Mouse (Mus musculus) cerebellum, adult 11-12 months (tissue): ENCODE data around the gene Tmem131.

Experiments used
- DNase-seq: peaks from one replicate; pipeline ENCODE4 v3.0.0; 2022

Tmem131 gene

DNA sequence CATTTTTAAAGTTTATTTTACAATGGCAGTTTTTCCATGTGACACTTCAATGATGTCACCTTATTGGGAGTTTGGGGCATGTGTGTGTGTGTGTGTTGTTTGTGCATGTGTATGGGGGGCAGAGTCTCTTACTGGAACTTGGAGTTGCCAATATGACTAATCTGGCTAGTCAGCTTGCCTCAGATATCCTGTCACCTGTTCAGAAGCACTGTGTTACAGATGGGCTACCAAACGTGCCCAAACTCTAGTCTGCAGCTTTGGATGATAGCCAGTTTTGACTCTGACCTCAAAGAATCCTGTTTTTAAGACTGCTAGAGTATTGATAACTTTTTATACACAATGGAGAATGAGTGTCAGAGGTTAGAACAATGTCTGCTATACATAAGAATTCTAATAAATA is 64.3 kb downstream of the Tmem131 start:
- peak; percentile 49 for DNase-seq

DNA sequence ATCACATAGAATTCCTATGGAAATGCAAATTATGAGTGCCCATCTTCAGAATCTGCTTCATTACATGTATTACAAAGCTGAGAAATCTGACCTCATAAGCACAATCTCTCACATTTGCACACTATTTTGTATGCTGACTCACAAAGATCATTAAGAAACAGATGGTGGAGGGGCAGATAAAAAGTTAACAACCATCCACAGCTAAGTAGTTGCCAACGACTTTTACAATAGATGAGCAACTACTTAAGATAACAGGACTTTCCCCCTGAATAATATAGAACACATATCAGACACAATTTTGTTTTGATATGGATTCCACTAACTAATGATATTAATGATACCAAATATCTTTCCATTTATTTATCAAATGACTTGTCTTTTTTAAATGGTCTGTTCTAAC is 66.3 kb downstream of the Tmem131 start:
- no peak for DNase-seq

GRCm38 (mm10) chr1:36874874-36875561 is 68.4 kb downstream of the Tmem131 start:
- no peak for DNase-seq

DNA sequence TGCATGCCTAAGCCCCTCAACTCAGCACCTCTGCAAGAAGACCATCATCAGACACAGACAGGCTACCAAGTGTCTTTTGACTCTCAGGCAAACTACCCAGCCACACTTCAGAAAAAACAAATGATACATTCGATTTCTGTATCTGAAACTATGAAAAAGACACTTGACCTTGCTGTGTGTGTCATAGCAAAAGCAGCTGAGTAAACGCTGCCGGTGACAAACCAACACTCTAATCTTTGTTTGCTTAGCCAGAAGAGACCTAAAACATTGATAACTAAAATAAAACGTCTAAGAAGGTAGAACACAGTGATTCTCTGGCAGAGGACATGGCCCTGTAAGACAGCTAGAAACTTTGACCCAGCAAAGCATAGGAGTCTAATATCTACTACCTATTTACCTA is 72.2 kb downstream of the Tmem131 start:
- no peak for DNase-seq

DNA sequence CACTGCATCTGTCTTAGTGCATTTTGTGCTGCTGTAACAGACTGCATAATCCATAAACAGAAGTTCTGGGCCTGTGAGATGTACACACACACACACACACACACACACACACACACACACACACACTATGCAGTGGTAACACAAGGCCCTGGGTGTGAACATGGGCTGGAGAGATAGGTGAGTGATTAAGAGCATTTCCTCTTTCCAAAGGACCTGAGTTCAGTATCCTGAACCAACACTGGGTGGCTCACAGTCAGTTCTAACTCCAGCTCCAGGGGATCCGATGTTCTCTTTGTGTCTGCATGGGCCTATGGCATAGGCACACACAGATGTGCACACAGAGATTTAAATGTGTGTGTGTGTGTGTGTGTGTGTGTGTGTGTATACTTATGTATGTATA is 72.9 kb downstream of the Tmem131 start:
- DNase-seq = no peak

DNA sequence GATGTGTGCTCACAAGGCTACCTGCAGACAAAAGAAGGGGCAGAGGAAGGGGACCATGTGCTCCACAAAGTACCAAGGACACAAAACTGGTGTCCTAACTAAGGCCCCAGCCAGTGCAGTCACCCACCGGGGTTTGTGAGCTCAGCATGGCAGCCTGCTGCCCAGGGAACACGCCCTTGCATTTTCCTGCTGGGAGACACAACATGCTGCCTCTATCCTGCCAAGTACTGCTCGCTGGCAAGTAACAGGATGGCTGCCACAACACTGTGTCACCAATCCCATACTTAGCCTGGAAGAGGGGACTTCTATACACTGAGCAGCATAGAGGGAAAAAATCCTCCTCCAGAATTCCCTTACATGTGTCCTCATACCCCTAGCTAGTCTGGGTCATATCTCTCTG is 78.7 kb downstream of the Tmem131 start:
- peak; percentile 53 for DNase-seq

DNA sequence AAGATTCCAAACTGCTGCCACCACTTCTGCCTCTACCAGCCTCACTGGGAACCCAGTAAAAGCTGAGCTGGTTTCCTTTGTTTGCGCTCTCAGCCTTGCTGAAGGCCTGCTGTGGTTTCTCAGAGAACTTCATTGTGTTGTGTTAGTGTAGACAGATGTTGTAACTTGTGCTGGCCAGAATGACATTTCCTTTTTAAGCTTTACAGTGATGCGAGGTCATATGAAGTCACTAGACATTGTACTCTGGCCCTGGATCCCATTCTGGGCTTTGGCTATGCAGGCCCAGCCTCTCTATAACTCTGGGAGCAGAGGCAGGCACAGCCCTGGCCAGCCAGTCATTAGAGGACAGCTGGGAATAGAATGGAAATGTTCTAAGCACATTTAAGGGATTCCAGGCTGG is 81.7 kb downstream of the Tmem131 start:
- no peak for DNase-seq

DNA sequence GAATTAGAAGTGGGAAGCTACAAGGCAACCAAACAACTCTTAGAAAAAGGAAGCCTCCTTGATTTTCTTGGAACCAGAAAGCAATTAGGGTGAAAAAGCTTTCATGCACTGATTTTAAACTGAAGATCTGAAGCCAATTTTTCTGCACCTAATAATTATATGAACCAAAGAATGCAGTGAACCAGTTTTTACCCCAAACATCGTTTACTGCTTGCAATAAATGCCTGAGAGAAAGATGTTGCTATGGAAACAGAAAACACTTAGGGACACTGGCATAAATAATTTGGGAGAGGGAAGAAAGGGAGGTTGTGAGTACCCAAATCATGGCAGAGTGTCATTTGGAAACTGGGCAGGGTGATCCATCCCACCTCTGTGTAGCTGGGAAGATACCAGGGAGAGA is 82.6 kb downstream of the Tmem131 start:
- DNase-seq = no peak

GRCm38 (mm10) chr1:36860431-36860849 is 83.0 kb downstream of the Tmem131 start:
- DNase-seq = no peak

DNA sequence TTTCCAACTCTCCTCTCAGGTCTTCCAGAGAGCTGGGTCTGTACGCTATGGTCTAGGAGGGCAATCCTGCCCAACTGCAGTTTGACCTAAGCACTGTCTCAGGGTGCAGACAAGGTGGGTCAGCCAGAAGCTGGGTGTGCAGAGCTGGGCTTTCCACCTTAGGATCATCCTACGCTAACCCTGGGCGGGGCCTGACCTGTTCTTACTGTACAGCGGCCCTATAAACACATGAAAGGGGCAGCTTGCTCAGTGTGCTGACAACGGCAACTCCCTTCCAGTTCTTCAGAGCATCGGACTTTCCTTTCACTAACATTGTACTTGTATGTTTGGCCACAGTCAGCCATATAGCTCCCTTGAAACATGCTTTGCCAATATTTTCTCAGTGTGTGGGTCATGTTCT is 86.4 kb downstream of the Tmem131 start:
- no peak for DNase-seq

DNA sequence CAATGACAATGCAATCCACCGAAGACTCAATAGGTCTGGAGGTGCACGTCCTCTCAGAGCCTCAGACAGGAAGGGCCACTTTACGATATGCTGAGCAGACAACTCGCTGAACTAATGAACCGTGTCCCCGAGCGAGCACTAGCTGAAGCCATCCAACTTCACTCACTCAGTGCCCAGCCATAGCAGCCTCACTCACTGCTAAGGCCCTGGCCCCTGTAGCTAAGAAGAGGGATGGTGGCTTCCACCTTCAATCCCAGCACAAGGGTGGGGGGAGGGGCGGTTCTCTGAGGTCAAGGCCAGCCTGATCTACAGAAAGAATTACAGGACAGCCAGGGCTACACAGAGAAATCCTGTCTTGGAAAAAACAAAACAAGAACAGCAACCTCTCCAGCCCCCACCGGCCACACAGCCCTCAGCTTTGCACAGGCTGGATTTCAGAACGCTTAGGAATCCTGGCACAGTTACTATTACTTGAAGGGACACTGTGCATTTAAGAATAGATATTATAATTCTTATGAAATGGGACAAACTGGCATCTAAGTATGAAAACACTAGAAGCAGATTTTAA is 89.2 kb downstream of the Tmem131 start:
- DNase-seq = no peak

GRCm38 (mm10) chr1:36852085-36852484 is 91.4 kb downstream of the Tmem131 start:
- DNase-seq = no peak

DNA sequence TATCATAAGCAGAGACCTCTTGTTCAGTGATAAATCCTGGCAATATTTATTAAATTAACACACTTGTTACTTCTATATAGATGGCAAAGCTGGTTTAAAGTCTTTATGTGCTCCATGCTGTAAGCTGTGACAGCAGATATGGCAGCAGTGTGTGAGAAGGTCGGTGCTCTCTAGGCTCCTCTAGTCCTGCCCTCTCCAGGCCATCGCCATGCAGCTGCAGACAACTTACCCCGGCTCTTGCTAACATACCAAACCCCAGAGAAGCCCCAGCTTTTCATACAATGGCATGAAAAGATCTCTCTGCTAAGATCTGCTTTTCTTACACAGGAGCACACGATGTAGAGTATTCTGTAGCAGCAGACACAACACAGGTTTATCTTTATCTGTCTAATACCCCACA is 92.1 kb downstream of the Tmem131 start:
- no peak for DNase-seq

DNA sequence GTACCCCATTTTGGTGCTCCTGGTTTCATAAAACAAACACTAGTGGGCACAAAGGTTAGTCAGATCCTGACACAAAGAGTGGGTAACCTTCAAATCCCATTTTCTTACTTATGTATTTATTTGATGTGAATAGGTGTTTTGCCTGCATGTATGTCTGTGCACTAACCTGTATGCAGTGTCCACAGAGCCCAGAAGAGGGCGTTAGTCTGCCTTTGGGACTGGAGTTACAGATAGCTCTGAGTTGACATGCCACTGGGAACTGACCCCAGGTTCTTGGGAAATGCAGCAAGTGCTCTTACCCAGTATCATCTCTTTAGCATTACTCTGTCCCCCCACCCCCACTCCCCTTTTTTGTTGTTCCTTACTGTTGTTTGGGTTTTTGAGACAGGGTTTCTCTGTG is 95.4 kb downstream of the Tmem131 start:
- DNase-seq = no peak

DNA sequence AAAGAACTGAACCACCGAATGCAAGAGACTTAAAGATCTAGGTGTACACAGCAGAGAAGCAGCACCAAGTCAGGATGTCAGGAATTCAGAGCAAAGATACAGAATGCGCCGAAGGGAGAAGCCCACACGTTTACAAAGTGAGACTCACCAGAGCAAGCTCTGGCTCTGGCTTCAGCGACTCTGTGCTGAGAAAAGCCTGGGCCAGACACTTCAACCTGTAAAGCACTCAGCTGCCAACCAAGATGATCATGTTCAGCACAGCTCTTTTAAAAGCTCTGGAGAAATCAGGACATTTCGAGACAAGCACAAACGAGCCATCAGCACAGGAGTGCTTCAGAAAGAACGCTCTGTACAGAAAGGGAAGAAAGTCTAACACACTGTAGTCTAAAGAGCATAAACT is 96.2 kb downstream of the Tmem131 start:
- no peak for DNase-seq

GRCm38 (mm10) chr1:36845031-36845430 is 98.4 kb downstream of the Tmem131 start:
- no peak for DNase-seq

DNA sequence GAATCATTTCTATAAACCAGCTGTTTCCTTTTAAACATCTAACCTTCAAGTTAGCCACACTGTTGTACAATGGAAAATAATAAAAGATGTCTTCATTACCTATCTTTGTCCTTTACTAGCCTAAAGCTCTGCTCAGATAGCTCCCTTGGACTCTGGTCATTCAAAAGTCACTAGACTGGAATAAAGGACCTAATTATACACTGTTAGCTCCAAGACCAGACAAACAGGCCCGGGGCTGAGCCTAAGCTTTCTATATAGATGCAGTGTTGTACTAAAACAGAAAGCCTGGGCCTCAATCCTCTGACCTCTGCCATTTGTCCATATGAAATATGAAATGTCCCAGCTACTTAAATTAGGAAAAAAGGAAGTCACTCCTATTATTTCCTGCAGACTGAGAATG is 101.7 kb downstream of the Tmem131 start:
- DNase-seq = no peak

DNA sequence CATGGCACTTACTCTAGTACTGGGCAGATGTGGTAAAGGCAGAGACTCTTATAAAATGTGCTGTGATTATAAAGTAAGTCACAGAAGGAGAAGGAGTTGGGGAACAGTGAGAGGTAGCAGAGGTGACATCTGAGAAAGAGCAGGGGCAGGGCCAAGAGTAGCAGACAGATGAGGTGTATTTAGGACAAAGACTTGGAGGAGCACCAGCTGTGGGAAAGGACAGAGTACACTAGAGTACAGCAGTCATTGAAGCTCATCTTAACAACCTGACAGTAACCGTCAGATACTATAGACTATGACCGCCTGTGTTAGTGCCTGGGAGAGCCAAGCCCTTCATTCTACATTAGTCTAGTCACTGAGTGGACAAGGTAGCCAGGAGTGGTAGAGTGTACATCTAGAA is 102.5 kb downstream of the Tmem131 start:
- DNase-seq = no peak

DNA sequence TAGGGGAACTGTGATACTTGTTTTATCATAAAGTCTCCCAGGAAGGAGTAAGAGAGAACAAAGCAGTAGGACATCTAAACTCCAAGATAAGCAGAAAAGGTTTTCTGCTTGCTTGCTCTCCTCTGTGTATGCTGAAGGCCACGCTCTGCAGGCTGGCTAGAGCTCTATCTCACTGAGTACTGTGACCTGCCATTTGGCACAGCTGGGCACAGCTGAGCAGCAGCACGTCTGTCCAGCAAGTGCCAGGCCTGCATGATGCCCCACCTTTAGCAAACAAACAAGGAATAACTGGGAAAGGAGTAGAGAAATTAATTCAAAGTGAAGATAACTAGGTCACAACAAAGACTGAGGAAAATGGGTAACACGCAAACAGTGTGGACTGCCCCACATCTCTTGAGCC is 103.6 kb downstream of the Tmem131 start:
- DNase-seq = no peak

DNA sequence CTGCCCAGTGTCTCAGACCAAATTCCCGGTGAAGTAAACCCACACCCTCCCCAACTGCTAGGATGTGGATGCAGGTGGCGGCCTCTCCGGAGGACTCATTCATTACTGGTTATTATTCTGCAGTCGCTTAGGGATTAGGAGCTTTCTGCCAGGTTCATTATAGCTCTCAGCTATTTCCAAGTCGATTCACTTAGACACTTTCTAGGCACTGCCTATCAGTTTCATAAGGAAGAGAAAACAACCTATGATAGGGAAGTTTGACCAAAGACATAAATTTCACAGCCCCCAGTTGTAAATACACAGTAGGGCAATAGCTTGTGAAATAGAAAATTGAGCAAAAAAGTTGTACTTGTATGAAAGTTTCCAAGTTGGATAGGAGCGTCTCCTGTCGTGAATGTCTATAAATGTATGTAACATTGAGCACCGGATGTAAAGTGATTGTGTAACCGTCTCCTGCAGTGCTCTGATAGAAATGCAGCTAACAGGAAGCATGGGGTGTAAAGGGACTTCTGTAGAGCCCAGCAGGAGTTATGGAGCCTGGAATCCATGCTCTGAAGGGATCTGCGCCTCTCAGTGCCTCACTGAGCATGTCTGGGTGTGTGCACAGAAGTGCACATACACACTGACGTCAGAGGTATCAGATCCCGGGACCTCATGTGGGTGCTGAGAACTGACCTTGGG is 107.1 kb downstream of the Tmem131 start:
- no peak for DNase-seq

DNA sequence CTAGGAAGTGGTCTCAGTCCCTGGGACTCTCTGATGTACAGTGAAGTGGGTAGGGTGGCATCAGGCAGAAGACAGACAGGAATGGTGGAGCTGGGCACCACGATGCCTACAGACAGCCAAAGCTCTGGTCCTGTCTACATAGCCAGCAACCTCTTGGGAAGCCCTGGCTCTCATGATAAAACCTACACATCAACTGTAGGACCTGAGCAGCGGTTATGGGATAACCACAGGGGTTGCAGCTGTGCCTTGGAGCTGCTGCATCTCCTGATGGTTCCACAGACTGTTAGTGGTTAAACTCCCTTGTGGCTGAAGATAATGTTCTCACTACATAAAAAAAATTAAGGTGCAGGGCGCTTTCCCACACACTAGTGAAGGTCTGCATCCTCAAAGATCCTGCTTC is 107.9 kb downstream of the Tmem131 start:
- DNase-seq = no peak

GRCm38 (mm10) chr1:36834090-36834489 is 109.4 kb downstream of the Tmem131 start:
- DNase-seq = no peak

DNA sequence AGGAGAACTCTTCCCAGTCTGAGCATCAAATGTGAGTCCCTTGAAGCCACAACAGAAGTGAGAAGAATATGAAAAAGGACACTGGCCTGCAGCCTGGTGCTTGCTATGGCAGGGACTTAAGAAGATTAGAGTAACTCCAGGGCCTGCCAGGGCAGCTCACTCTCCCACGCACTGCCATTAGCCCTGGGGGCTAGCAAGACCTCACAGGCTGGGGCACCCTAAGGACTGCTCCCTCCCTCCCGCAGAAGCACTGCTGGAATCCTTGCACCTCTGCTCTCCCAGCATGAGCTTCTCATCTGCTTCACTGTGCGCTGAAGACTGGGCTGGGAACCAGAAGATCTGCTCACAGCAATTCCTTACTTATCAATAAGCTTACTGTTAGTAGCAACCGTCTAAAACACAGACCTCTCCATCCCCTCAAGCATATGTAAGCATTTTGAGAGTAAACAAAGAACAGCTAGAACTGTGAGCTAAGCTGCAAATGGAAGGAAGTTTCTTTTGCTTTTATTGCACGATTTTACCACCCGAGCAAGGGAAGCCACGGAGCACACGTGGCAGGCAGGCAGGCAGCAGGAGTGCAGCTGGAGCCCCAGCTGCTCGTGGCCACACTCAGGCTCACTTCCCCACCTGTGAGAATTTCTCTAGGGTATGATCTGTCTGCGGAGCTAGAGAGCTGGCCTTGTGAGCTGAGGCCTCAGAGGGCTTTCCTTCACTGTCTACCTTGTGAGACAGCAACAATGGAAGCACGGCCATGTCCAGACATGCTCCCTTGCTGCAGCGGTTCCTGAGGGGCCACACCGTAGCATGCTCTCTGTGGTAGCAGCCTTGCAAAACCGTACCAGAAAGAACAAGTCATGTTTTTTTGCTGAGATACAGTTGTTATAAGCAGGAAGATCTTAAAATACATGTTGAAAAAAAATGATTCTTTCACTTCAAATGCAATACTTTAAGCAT is 112.3 kb downstream of the Tmem131 start:
- no peak for DNase-seq
